Comparison of ENCODE assay signal across 8 mouse cellular contexts in the genomic region with DNA sequence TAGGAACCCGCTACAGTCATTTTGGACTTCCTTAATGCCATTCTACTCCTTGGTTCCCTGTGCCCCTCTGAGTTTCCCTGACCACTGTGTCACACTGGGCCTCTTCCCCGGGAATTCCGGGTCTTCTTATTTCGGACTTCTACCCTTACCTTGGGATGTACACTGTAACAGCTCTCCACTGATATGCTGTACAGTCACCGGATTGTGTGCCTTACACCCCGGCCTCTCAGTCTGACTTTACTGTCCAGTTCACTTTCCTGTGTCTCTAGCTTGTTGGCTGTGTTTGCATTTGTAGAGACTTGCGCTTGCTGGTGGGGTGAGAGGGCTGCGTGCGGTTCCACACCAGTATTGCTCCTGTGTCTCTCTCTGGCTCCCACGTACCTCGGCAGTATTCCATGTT. TPM values are rescaled to one million over a fixed set of nuclear protein-coding genes. Genes with fewer than 3 reads are reported as not detected.
DNase-seq lines count a peak whose midpoint lies in the region; ATAC-seq and TF ChIP-seq lines count a peak whose summit lies in the region.

No protein-coding gene starts in this region.

- H3K4me2 ChIP-seq in hindbrain, embryonic 15.5 days: peak overlapping the region; percentile 78
- peak overlapping the region; percentile 61 for H3K4me2 ChIP-seq in midbrain, postnatal 0 days (ENCODE audit: low read depth, low read length, poor library complexity, severe bottlenecking)

- DNase-seq in layer of hippocampus, adult 2 months (ENCODE audit: low spot score in 2 of 2): no peak
- DNase-seq in layer of hippocampus, adult 9-10 months (ENCODE audit: low spot score): no peak
- DNase-seq in midbrain, postnatal 0 days (ENCODE audit: low spot score): no peak
- no peak for DNase-seq in layer of hippocampus, adult 11-12 months (ENCODE audit: low spot score)
- DNase-seq in urinary bladder, adult 2 months (ENCODE audit: low spot score): no peak
- no peak for DNase-seq in adrenal gland, postnatal 36 days

- TF ChIP-seq CTCF in layer of hippocampus, adult 2 months (conservative IDR thresholded peaks at IDR 0.05): no peak
- TF ChIP-seq CTCF in midbrain, postnatal 0 days (IDR thresholded peaks at IDR 0.05): no peak

- H3K4me1 ChIP-seq in brown adipose tissue, adult 24 weeks (ENCODE audit: control insufficient read depth, insufficient read depth, insufficient read length, low read length): no peaks in the 10 kb centered on the region
- H3K4me1 ChIP-seq in hindbrain, embryonic 15.5 days (replicated peaks): peaks cover 18% of the 10 kb centered on the region
- H3K4me1 ChIP-seq in midbrain, postnatal 0 days (ENCODE audit: insufficient read depth, low read length): no peaks in the 10 kb centered on the region

- peaks cover 19% of the 10 kb centered on the region for H3K36me3 ChIP-seq in hindbrain, embryonic 15.5 days
- peaks cover 21% of the 10 kb centered on the region for H3K36me3 ChIP-seq in midbrain, postnatal 0 days (ENCODE audit: insufficient read depth, low read length)

- H3K4me3 ChIP-seq in layer of hippocampus, adult 2 months: peak overlapping the region; percentile 68
- H3K4me3 ChIP-seq in brown adipose tissue, adult 24 weeks (ENCODE audit: insufficient read depth, low read depth, low read length): peak overlapping the region; percentile 92
- H3K4me3 ChIP-seq in hindbrain, embryonic 15.5 days: peak overlapping the region; percentile 57
- H3K4me3 ChIP-seq in midbrain, postnatal 0 days (ENCODE audit: low read depth, low read length): peak overlapping the region; percentile 47

- peak overlapping the region; percentile 53 for H3K9ac ChIP-seq in hindbrain, embryonic 15.5 days
- H3K9ac ChIP-seq in midbrain, postnatal 0 days (replicated peaks; ENCODE audit: low read length, poor library complexity, severe bottlenecking): peak overlapping the region; percentile 53; the same call in 1 of the 2 replicates

- 19% methylated on average over 11 of the region's 11 CpGs for WGBS in hindbrain, embryonic 15.5 days
- WGBS in midbrain, postnatal 0 days: 12% methylated on average over 11 of the region's 11 CpGs

- H3K27me3 ChIP-seq in hindbrain, embryonic 15.5 days: no peaks in the 10 kb centered on the region; the same call in 1 of the 2 replicates
- no peaks in the 10 kb centered on the region for H3K27me3 ChIP-seq in midbrain, postnatal 0 days (ENCODE audit: insufficient read depth, low read length)

- 0 out of 2 replicates have a peak, but pooled peaks have one; percentile 1 for ATAC-seq in hindbrain, embryonic 15.5 days (ENCODE audit: low FRiP score, low read depth)
- ATAC-seq in midbrain, postnatal 0 days (ENCODE audit: low FRiP score): no peak

- peak overlapping the region; percentile 85 for H3K27ac ChIP-seq in layer of hippocampus, adult 2 months
- peak overlapping the region; percentile 70 for H3K27ac ChIP-seq in brown adipose tissue, adult 24 weeks (replicated peaks; ENCODE audit: low read depth, low read length)
- H3K27ac ChIP-seq in hindbrain, embryonic 15.5 days (replicated peaks): 0 out of 2 replicates have a peak overlapping the region, but pooled peaks have one; percentile 61
- H3K27ac ChIP-seq in midbrain, postnatal 0 days (ENCODE audit: low read depth, low read length): no peak overlapping the region

- no peaks in the 10 kb centered on the region for H3K9me3 ChIP-seq in hindbrain, embryonic 15.5 days
- H3K9me3 ChIP-seq in midbrain, postnatal 0 days (ENCODE audit: low read length): no peaks in the 10 kb centered on the region

RNA-seq across cellular contexts. Expression of gene Eml3, which starts 0.8 kb away (rescaled TPM):
- total RNA-seq in layer of hippocampus, adult 2 months (2021): 10 to 100 TPM; 11.5 to 11.7 TPM
- 11.6 and 12.9 TPM in 2 replicates for polyA plus RNA-seq in brown adipose tissue, adult 24 weeks (2012; ENCODE audit: insufficient read depth, insufficient read length, missing spikeins)
- polyA plus RNA-seq in hindbrain, embryonic 15.5 days (2015; fragmentation: Nextera tagmentation; extraction: Ambion mirVana): 9.9 and 12.8 TPM in 2 replicates
- total RNA-seq in midbrain, postnatal 0 days (2014; rRNA removed): 6.3 and 9.3 TPM in 2 replicates
- 8.7 and 9.0 TPM in 2 replicates for polyA plus RNA-seq in midbrain, postnatal 0 days (2015; fragmentation: Nextera tagmentation; extraction: Ambion mirVana)
- polyA plus RNA-seq in urinary bladder, adult 2 months (2012; rRNA removed): 40.5 and 45.3 TPM in 2 replicates
- total RNA-seq in adrenal gland, postnatal 36 days (2021): 10 to 100 TPM; 46.9 to 59.1 TPM

RNA-seq across cellular contexts. Expression of gene Rom1, which starts 1.0 kb away (rescaled TPM):
- 1 to 10 TPM; 4.4 to 5.7 TPM for total RNA-seq in layer of hippocampus, adult 2 months (2021)
- 4.5 and 11.4 TPM in 2 replicates for polyA plus RNA-seq in brown adipose tissue, adult 24 weeks (2012; ENCODE audit: insufficient read depth, insufficient read length, missing spikeins)
- 2.7 and 3.1 TPM in 2 replicates for polyA plus RNA-seq in hindbrain, embryonic 15.5 days (2015; fragmentation: Nextera tagmentation; extraction: Ambion mirVana)
- total RNA-seq in midbrain, postnatal 0 days (2014; rRNA removed): 3.0 and 6.3 TPM in 2 replicates
- 2.7 and 3.5 TPM in 2 replicates for polyA plus RNA-seq in midbrain, postnatal 0 days (2015; fragmentation: Nextera tagmentation; extraction: Ambion mirVana)
- polyA plus RNA-seq in urinary bladder, adult 2 months (2012; rRNA removed): 9.4 and 12.3 TPM in 2 replicates
- total RNA-seq in adrenal gland, postnatal 36 days (2021): 10 to 100 TPM; 38.7 to 61.5 TPM

RNA-seq across cellular contexts. Expression of gene B3gat3, which starts 9.9 kb away (rescaled TPM):
- 100 to 1,000 TPM; 167 to 191 TPM for total RNA-seq in layer of hippocampus, adult 2 months (2021)
- polyA plus RNA-seq in brown adipose tissue, adult 24 weeks (2012; ENCODE audit: insufficient read depth, insufficient read length, missing spikeins): 30.2 and 30.8 TPM in 2 replicates
- 94.3 and 98.1 TPM in 2 replicates for polyA plus RNA-seq in hindbrain, embryonic 15.5 days (2015; fragmentation: Nextera tagmentation; extraction: Ambion mirVana)
- total RNA-seq in midbrain, postnatal 0 days (2014; rRNA removed): 111 TPM in 2 replicates
- 95.5 and 99.7 TPM in 2 replicates for polyA plus RNA-seq in midbrain, postnatal 0 days (2015; fragmentation: Nextera tagmentation; extraction: Ambion mirVana)
- 57.9 and 80.8 TPM in 2 replicates for polyA plus RNA-seq in urinary bladder, adult 2 months (2012; rRNA removed)
- 10 to 100 TPM; 56.3 to 66.1 TPM for total RNA-seq in adrenal gland, postnatal 36 days (2021)

RNA-seq across cellular contexts. Expression of gene Mta2, which starts 11.6 kb away (rescaled TPM):
- total RNA-seq in layer of hippocampus, adult 2 months (2021): 10 to 100 TPM; 58.0 to 68.7 TPM
- 28.2 and 30.6 TPM in 2 replicates for polyA plus RNA-seq in brown adipose tissue, adult 24 weeks (2012; ENCODE audit: insufficient read depth, insufficient read length, missing spikeins)
- 103 and 109 TPM in 2 replicates for polyA plus RNA-seq in hindbrain, embryonic 15.5 days (2015; fragmentation: Nextera tagmentation; extraction: Ambion mirVana)
- 64.3 and 65.6 TPM in 2 replicates for total RNA-seq in midbrain, postnatal 0 days (2014; rRNA removed)
- 73.6 and 77.9 TPM in 2 replicates for polyA plus RNA-seq in midbrain, postnatal 0 days (2015; fragmentation: Nextera tagmentation; extraction: Ambion mirVana)
- polyA plus RNA-seq in urinary bladder, adult 2 months (2012; rRNA removed): 29.9 and 47.6 TPM in 2 replicates
- 10 to 100 TPM; 88.0 to 88.6 TPM for total RNA-seq in adrenal gland, postnatal 36 days (2021)

RNA-seq across cellular contexts. Expression of gene Tut1, which starts 23.5 kb away (rescaled TPM):
- 10 to 100 TPM; 20.7 to 20.8 TPM for total RNA-seq in layer of hippocampus, adult 2 months (2021)
- polyA plus RNA-seq in brown adipose tissue, adult 24 weeks (2012; ENCODE audit: insufficient read depth, insufficient read length, missing spikeins): 6.9 and 7.5 TPM in 2 replicates
- 24.9 and 25.4 TPM in 2 replicates for polyA plus RNA-seq in hindbrain, embryonic 15.5 days (2015; fragmentation: Nextera tagmentation; extraction: Ambion mirVana)
- 18.1 and 19.0 TPM in 2 replicates for total RNA-seq in midbrain, postnatal 0 days (2014; rRNA removed)
- polyA plus RNA-seq in midbrain, postnatal 0 days (2015; fragmentation: Nextera tagmentation; extraction: Ambion mirVana): 15.1 and 18.4 TPM in 2 replicates
- polyA plus RNA-seq in urinary bladder, adult 2 months (2012; rRNA removed): 21.8 and 24.1 TPM in 2 replicates
- total RNA-seq in adrenal gland, postnatal 36 days (2021): 10 to 100 TPM; 20.7 to 24.4 TPM
